Mouse (Mus musculus): Measurements from ENCODE around the gene Cxcl3. TPM values are rescaled to one million over a fixed set of nuclear protein-coding genes. Genes with fewer than 3 reads are reported as not detected.

The Cxcl3 gene
- 0.05 TPM in 1 of 2 replicates, not detected in the other for total RNA-seq (2017)

DNA sequence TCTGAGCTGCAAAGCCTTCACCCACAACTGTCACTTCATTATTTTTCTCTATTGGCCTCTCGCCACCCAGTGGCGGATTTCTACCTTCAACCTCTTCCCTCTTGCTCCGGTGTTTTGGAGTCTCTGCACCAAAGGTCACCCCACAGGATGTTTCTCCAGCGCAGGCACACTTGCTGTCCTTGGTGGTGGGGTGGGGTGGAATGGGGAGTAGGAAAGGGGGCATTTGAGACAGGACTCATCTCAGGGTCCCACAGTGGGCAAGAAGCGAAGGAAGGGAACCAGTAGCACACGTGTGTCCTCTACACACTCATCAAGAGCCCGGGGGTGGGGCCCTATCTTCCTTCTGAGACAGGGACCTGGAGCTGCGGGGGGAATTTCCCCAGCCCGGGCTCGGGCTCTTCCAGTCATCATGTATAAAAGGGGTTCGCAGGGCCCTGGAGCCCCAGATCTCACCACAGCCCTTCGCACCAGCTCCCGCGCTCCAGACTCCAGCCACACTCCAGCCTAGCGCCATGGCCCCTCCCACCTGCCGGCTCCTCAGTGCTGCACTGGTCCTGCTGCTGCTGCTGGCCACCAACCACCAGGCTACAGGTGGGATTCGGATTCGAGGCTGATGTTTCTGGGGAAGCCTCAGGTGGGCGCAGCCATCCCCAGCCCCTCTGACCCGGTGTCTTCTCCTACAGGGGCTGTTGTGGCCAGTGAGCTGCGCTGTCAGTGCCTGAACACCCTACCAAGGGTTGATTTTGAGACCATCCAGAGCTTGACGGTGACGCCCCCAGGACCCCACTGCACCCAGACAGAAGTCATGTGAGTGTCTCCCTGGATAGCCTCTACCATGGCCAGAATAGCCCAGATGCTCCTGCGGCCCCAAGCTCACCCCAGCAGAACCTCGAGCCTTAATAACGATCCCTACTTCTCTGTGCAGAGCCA lies at the start of gene Cxcl3:
Gene Cxcl3, plus strand, starts transcription at position 445 of the 930 bp plus-strand sequence.
- peak; percentile 61 for ATAC-seq (replicated peaks; ENCODE audit: low read depth, poor library complexity, severe bottlenecking)

DNA sequence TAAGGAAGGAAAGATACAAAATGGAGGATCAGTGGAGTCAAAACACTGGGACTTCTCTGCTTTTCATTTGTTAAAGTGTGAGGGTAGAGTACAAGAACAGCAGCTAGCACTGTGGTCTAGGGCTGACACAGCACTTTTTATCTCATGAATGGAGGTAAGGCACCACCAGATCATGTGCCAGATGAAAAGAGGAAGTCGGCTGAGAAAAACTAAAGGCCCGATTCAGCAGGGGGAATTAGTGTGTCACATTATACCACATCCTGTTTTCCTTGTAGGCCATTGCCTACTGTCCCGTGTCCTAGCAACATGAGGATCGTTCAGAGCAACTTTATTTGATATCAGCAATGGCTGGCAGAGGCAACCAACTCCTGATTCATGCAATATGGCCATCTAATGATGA lies 43.9 kb upstream of the Cxcl3 start:
- peak; percentile 99 for ATAC-seq (replicated peaks; ENCODE audit: low read depth, poor library complexity, severe bottlenecking)

DNA sequence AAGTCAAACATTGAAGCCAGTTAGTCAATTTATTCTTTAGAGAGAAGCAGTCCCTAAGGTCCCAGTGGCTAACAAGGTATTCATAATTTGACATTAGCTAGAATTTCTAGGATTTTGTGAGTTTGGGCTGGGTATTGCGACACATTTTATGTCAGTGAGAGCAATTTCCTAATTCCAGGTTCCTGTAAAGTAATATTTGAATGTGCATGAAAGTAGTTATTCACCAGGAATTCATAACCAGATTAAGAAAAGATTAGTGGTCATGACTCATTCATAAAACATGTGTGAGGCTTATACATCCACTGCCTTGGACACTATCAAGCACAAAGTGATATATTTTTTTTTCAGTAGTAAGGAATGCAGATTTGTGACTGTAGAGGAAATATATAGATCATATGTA lies 32.0 kb upstream of the Cxcl3 start:
- ATAC-seq (replicated peaks; ENCODE audit: low read depth, poor library complexity, severe bottlenecking) = no peak

DNA sequence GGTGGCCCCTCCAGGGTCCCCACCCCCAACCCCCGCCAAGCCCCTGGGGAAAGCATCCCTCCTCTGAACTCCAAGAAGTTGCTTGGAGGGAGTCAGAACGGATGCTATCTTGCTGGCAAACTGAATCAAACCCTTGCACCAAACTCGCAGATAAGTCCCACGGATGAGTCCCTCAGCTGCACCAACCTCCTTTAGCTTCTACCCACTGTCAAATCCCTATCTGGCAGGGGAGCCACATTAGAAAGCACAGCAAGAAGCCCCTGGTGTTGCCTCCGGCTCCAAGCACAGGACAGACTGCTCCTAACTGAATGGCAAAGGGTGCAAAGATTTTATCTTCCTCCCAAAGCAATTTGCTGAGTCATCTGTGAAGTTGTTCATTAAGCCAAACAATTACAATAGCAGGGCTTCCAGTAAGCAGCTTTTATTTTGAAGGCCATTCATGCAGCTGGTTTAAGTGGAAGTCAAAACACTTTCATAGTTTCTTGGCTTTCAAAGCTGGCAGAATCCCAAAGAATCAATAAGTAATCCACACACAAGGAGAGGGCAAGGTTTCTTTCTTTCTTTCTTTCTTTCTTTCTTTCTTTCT lies 27.8 kb upstream of the Cxcl3 start:
- peak; percentile 27 for ATAC-seq (replicated peaks; ENCODE audit: low read depth, poor library complexity, severe bottlenecking)

DNA sequence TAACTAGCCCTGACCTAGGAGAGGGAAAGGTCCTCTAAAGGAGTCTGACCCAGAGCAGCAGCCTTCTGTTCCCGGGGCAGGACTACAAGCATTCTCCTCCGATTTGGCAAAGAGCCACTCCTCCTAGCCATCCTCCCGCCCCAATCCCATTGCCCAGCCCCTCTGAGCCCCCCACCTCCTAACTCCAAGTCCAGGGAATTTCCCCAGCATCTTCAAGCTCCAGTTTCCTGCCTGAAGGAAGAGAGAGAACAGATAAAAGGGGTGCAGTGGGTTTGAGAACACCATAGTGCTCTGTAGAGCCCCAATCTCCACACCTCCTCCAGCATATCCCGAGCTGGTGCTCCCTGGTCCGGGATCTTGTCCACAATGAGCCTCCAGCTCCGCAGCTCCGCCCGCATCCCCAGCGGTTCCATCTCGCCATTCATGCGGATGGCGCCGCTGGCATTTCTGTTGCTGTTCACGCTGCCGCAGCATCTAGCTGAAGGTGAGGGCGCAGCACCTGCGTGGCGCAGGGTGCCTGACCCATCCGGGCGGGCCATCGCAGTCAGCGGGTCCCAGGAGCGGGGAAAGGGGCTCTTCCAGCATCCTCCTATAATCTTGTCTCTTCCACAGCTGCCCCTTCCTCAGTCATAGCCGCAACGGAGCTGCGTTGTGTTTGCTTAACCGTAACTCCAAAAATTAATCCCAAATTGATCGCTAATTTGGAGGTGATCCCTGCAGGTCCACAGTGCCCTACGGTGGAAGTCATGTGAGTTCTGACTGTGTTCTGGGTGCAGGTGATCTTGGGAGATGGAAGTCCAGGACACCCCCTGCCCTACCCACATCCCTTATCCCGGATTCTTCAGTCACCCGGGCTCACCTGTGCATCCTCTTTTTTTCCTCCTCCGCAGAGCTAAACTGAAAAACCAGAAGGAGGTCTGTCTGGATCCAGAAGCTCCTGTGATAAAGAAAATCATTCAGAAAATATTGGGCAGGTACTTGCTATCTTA lies 26.5 kb upstream of the Cxcl3 start, which contains the start of gene Cxcl5:
Gene Cxcl5, plus strand, starts transcription at position 284 of the 989 bp plus-strand sequence.
- ATAC-seq (replicated peaks; ENCODE audit: low read depth, poor library complexity, severe bottlenecking) = peak; percentile 31

DNA sequence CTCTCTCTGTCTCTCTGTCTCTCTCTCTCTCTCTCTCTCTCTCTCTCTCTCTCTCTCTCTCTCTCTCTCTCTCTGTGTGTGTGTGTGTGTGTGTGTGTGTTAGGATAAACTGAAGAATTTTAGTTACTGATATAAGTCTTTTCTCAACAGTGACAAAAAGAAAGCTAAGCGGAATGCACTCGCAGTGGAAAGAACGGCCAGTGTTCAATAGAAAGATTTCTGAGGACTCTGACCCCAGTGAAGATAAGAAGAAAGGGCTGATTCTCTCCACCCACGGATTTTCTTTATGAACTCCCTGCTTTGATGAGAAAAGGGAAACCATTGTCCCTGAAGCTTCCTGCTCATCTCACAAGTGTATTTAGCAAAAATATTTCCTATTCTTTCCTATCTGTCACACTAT lies 25.6 kb upstream of the Cxcl3 start:
- ATAC-seq (replicated peaks; ENCODE audit: low read depth, poor library complexity, severe bottlenecking) = no peak

DNA sequence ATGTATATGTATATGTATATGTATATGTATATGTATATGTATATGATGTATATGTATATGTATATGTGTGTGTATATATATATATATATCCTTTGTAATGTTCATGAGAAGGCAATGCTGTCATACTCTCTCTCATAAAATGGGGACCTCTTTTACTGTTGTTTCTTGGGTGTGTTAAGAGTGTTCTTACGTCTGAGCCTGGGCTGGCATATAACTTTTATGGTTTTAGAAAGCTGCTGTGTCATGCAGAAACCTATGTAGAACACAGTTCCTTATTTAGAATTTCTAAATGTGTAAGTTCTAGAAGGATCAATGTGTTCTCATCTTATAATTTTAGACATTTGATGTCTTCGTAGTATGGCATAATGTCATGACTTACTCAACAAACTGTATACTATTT lies 25.1 kb upstream of the Cxcl3 start:
- no peak for ATAC-seq (replicated peaks; ENCODE audit: low read depth, poor library complexity, severe bottlenecking)

DNA sequence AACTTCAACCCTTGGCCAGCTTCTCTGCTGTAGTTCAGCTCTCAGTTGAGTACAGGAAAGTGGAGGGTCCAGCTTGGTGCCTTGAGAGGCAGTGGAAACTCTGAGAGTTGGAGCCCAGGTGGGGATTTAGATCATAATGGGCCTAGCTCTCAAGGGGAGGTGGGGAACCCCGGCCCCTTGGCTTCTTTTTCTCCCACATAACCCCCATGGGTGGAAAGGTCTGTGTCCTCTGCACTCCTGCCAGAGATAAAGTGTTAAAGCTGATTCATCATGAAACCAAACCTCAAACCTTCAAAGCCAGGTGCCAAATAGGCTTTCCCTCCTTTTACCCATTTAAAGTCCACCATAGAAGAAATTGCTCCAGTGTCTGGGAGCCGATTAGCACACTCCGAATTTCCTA lies 24.1 kb upstream of the Cxcl3 start:
- no peak for ATAC-seq (replicated peaks; ENCODE audit: low read depth, poor library complexity, severe bottlenecking)

DNA sequence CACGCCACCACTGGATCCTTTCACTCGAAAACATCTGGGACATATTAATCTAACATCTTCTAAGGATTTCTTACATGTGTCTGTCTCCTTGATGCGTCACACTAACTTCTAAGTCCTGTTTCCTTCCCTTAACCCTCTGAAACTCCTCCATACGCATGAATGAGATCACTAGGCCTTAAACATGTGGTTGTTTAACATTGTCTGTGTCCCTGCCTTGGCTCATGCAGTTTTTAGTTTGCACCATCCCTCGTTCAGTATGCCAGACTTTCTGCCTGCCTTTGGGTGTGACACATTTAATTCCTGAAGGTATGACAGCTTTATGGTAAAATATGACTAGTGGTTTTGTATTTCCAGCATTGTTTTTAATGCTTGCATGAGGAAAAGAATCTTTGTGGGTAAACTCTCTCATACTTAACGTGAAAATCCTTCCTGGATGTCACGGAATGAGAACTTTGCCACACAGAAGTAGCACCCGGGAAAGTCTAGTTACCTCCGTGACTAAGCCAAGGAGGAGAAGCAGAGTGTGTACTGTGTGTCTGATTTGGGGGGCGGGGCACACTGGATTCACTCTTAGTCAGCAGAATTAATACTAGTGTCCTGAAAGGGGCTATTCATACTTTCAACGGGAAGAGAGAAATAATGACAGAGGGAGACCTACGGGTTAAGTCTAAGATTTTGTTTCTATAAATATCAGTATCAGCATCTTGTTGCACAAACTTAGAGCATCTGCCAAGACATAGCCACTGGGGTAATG lies 21.8 kb upstream of the Cxcl3 start:
- no peak for ATAC-seq (replicated peaks; ENCODE audit: low read depth, poor library complexity, severe bottlenecking)

DNA sequence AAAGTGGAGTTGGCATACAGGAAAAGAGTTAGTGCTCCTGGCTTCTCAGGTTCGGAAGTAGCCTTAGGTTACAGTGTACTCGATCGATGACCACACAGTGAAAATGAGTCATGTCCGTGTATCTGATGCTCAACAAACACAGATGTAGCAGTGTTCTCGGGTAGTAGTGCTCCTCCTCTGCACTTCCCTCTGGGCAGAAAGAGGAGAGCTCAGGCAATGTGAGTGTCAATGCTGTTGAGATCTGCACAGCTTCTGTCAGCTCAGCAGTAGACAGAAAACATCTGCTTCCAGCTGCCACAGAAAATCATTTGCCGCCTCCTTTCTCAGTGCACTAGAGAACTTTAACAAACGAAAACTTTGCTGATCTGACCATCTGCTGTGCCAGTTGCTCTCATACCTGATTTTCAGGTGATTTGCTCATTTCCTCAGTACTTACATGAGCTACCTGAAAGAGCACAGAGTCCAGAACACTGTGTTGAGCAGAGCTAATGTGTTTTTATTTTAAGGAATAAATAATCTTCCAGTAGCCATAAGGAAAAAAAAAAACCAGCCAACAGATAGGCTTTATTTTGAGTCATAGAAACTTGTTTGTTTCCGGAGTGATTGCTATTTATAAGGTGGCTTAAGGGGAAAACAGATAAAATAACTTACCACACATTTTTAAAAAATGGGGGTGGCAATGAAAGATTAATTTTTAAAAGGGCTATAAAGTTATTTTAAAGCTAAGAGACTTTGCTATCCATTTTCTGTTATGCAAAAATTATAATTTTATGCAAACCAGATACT lies 19.9 kb upstream of the Cxcl3 start:
- ATAC-seq (replicated peaks; ENCODE audit: low read depth, poor library complexity, severe bottlenecking) = peak; percentile 39; the same call in 1 of the 2 replicates

DNA sequence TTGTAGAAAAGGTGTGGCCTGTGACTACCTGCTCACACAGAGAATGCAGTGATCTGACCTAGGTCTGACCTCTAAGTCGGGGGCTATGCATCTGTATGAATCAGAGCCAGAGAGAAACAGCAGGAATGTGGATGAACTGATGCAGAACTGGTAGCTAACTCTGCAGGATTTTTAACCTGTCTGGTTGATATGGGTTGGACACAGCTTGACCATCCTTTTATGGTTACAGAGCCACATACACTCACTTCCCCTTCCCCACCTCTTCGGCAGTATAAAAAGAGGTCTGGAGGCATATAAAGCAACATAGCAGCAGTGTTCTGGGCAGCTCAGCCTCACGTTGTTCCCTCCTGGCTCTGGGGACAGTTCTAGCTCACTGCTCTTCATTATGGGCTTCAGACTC lies 17.7 kb upstream of the Cxcl3 start, which contains the start of gene Ppbp:
Gene Ppbp, plus strand, starts transcription at position 301 of the 400 bp plus-strand sequence.
- no peak for ATAC-seq (replicated peaks; ENCODE audit: low read depth, poor library complexity, severe bottlenecking)

DNA sequence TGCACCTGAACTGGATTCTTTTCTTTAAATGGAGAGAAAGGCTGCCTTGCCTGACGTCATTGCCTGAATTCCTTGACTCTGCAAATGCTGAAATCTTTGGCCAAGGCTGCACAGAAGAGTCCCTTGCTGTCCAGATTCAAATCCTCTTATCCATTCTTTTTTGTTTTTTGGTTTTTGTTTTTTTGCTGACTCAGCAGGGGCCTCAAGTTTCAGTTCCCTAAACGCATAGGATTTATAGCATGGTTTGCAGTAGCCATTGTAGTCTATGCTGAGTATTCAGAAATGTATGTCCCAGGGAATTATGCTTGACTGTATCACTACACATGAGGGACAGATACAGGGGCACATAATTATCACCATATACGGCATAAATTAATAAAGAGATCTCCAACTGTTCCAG lies 14.5 kb upstream of the Cxcl3 start:
- ATAC-seq (replicated peaks; ENCODE audit: low read depth, poor library complexity, severe bottlenecking) = peak; percentile 21; the same call in 1 of the 2 replicates

DNA sequence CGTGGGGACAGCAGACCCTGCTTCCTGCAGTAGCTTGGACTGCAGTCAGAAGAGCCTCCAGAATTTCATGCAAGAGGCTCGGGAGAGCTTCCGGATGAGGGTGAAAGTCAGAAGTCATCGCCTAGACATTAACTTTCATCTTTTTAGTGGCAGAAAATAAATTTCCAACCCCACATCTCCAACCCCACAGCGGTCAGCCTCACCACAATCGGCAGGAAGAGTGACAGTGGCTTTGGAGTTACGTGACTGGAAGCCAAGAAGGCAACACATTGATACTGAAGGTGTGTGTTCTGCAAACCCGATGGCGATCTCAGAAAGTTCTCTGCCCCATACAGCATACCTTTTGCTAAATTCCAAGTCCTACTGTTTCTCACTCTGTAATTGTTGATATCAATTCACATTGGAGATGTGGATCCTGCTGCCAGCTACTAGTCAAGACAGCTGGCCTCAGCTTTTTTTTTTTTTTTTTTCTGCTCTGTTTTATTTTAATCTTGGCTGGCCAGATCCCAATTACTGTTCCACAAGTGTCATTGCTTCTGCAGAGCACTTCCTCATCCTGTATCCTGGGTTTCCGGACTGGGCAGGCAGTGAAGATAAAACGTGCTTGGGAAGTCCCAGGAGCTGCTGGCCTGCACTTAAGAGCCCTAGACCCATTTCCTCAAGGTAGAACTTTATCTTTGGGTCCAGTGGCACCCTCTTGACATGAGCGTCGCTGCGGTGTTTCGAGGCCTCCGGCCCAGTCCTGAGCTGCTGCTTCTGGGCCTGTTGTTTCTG lies 13.8 kb upstream of the Cxcl3 start, which contains the start of gene Pf4:
Gene Pf4, plus strand, starts transcription at position 556 of the 774 bp plus-strand sequence.
- peak; percentile 73 for ATAC-seq (replicated peaks; ENCODE audit: low read depth, poor library complexity, severe bottlenecking)

DNA sequence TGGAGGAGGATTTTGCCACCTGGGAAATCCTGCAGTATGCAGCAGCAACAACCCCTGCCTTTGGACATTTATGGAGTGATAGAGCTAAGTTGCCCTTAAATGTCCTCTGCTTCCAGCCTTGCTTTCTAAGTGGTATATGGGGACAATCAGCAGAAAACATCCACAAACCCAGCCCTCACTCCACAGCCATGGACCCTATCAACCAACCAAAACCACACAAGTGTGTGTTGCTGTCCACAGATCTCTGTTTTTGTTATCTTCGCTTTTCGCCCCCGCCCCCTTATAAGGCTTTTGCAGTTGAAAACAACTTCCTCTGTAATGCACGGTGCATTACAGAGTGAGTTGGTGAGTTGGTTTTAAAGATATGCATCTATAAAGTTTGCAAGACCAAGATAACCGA lies 10.3 kb upstream of the Cxcl3 start:
- peak; percentile 45 for ATAC-seq (replicated peaks; ENCODE audit: low read depth, poor library complexity, severe bottlenecking)

DNA sequence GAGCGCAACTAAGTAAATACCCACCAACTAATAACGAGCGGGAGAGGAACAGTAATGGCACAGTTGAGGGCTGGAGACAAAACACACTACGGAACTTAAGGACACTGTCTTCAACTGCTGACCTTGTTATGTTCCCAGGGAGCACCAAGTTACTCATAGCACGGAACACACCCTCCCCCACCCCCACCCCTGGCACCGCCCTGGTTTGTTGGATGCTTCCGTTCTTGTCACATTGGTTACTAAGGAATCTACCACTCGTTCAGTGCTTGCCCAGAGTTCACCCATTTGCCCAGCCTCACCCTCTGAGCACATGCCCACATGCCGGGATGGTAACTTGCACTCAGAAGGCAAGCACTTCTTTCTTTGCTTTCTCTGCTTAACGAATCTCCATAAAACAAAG lies 8.3 kb upstream of the Cxcl3 start:
- no peak for ATAC-seq (replicated peaks; ENCODE audit: low read depth, poor library complexity, severe bottlenecking)

DNA sequence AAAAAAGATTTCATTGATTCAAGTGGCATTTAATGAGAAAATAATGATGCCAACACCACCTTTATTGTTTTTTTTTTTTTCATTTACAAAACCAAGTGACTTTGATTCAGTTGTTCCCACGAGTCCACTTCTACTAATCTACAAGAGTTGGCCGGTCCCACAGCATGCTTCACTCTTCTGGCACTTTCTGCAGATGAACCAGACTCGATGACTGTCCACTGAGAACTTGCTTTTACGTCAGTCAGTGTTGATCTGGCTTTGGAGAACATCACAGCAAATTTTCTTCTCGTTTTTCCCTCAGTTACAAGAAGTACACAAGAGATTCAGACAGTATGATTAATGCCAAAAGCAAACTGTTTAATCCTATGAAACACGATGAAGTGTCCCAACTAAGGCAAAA lies 7.0 kb upstream of the Cxcl3 start:
- ATAC-seq (replicated peaks; ENCODE audit: low read depth, poor library complexity, severe bottlenecking) = no peak

DNA sequence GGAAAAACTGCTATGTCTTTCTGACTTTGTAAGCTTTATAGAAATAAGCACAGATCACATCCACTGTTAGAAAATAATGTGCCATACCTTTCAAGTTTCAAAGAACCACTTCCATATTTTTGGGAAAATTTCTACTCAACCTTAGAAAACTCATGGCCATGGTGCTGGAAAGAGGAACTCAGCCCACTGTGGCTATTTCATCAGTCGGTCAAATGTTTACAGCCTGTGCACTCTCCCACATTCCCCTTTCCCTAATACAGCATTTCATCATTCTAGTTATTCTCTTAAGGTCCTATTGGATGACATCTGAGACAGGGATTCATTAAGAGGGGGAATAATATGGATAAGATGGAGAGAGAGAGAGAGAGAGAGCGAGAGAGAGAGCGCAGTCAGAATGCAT lies 2.2 kb upstream of the Cxcl3 start:
- ATAC-seq (replicated peaks; ENCODE audit: low read depth, poor library complexity, severe bottlenecking) = no peak

DNA sequence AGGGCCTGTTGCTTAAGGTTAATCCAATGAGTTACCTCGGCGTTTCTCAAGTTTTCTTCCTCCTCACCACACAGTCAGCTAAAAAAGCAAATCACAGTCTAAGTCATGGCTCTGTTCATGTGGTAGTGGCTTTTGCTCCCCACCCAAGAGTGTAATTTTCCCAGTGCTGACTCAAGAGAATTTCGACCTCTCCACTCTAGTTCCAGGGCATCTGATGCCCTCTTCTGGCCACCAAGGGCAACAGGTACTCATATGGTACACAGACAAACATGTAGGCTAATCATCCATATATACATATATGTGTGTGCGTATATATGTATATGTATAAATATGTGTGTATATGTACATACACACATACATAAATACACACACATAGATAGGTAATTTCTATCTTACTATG lies 2.2 kb downstream of the Cxcl3 start:
- 0 out of 2 replicates have a peak, but pooled peaks have one; percentile 31 for ATAC-seq (replicated peaks; ENCODE audit: low read depth, poor library complexity, severe bottlenecking)

Measured in common myeloid progenitor, adult 5-6 weeks (primary cell).